Comparison of ENCODE assay signal across 8 mouse cellular contexts in the genomic region with DNA sequence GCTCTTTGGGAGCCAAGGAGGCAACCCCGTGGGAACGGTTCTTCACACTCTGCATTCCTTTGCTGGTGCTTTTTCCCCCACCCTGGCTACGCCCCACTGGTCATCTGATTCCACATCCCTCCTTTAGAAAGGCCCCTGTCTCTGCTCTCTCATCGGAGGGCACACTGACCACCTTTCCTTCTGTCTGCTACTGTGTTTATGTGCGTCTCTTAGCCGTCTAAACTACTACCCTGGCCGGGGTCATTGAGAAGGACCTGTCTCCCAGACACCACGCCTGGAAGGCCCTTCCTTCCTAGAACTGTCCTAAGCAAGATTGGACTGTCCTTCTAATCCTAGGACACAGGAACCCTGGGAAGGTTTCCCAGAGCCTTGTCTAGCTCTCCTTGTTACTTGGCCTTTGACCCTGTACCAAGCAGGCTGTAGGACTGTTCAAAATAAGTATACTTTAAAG. TPM values are rescaled to one million over a fixed set of nuclear protein-coding genes. Genes with fewer than 3 reads are reported as not detected.
A peak's percentile ranks its signal among the peaks of the same experiment; 100 is the strongest.
DNase-seq lines count a peak whose midpoint lies in the region; ATAC-seq and TF ChIP-seq lines count a peak whose summit lies in the region.

No protein-coding gene starts in this region.

- DNase-seq in liver, adult 2 months (ENCODE audit: extremely low read depth, low read depth, low spot score) = peak; percentile 18
- DNase-seq in liver = no peak
- DNase-seq in forebrain, embryonic 11.5 days (ENCODE audit: low spot score) = peak; percentile 60
- DNase-seq in mesoderm, embryonic 11.5 days (ENCODE audit: low read depth, low spot score) = peak; percentile 53
- DNase-seq in left cerebral cortex, adult 11 months (ENCODE audit: low spot score) = no peak
- no peak for DNase-seq in urinary bladder, postnatal 25 days (ENCODE audit: low spot score)
- DNase-seq in right cerebral cortex, adult 18-20 months = no peak

- H3K4me2 ChIP-seq in forebrain, embryonic 11.5 days (ENCODE audit: low read depth, low read length, severe bottlenecking) = peak overlapping the region; percentile 77
- H3K4me2 ChIP-seq in intestine, postnatal 0 days (replicated peaks; ENCODE audit: low read depth) = peak overlapping the region; percentile 97

- TF ChIP-seq POLR2A in liver, adult 2 months (IDR thresholded peaks at IDR 0.05; ENCODE audit: extremely low read depth, insufficient read depth, low read length) = no peak

- WGBS in liver, adult 2 months = 59% methylated on average over 8 of the region's 8 CpGs
- 6% methylated on average over 8 of the region's 8 CpGs for WGBS in forebrain, embryonic 11.5 days
- 23% methylated on average over 8 of the region's 8 CpGs for WGBS in intestine, postnatal 0 days

- peak overlapping the region; percentile 12; the same call in 1 of the 2 replicates for H3K27ac ChIP-seq in liver, adult 2 months (replicated peaks; ENCODE audit: insufficient read depth, low read depth, low read length)
- no peak overlapping the region for H3K27ac ChIP-seq in forebrain, embryonic 11.5 days (ENCODE audit: low read depth, low read length)
- H3K27ac ChIP-seq in intestine, postnatal 0 days (ENCODE audit: low read depth, low read length) = no peak overlapping the region

- ATAC-seq in forebrain, embryonic 11.5 days (replicated peaks; ENCODE audit: low FRiP score) = no peak
- no peak for ATAC-seq in intestine, postnatal 0 days

- H3K27me3 ChIP-seq in liver, adult 2 months (ENCODE audit: control insufficient read depth, insufficient read depth, low read length) = no peaks in the 10 kb centered on the region
- H3K27me3 ChIP-seq in forebrain, embryonic 11.5 days (ENCODE audit: control insufficient read depth, insufficient read depth, low read length) = no peaks in the 10 kb centered on the region
- H3K27me3 ChIP-seq in intestine, postnatal 0 days (replicated peaks; ENCODE audit: control insufficient read depth, insufficient read depth, low read length) = no peaks in the 10 kb centered on the region

- H3K4me3 ChIP-seq in liver, adult 2 months (ENCODE audit: insufficient read depth, low read depth, low read length) = peak overlapping the region; percentile 79; the same call in 1 of the 2 replicates
- H3K4me3 ChIP-seq in forebrain, embryonic 11.5 days (ENCODE audit: low read depth, low read length) = peak overlapping the region; percentile 91
- peak overlapping the region; percentile 90 for H3K4me3 ChIP-seq in intestine, postnatal 0 days (ENCODE audit: low read depth, low read length)

- H3K4me1 ChIP-seq in liver, adult 2 months (ENCODE audit: control insufficient read depth, insufficient read depth, low read length) = no peaks in the 10 kb centered on the region
- peaks cover 9% of the 10 kb centered on the region for H3K4me1 ChIP-seq in forebrain, embryonic 11.5 days (replicated peaks; ENCODE audit: control insufficient read depth, insufficient read depth, low read length)
- no peaks in the 10 kb centered on the region for H3K4me1 ChIP-seq in intestine, postnatal 0 days (replicated peaks; ENCODE audit: control insufficient read depth, insufficient read depth, low read length)

- no peak overlapping the region for H3K9ac ChIP-seq in liver, adult 2 months (ENCODE audit: low read depth, low read length)
- peak overlapping the region; percentile 99 for H3K9ac ChIP-seq in forebrain, embryonic 11.5 days (ENCODE audit: low read length)
- peak overlapping the region; percentile 67; the same call in 1 of the 2 replicates for H3K9ac ChIP-seq in intestine, postnatal 0 days (ENCODE audit: low read depth, low read length)

- no peaks in the 10 kb centered on the region for H3K9me3 ChIP-seq in forebrain, embryonic 11.5 days (ENCODE audit: control insufficient read depth, low read length)
- H3K9me3 ChIP-seq in intestine, postnatal 0 days (ENCODE audit: control insufficient read depth) = no peaks in the 10 kb centered on the region

- no peaks in the 10 kb centered on the region for H3K36me3 ChIP-seq in liver, adult 2 months (ENCODE audit: control insufficient read depth, insufficient read depth, low read length)
- no peaks in the 10 kb centered on the region for H3K36me3 ChIP-seq in forebrain, embryonic 11.5 days (ENCODE audit: control insufficient read depth, insufficient read depth, low read length)
- no peaks in the 10 kb centered on the region for H3K36me3 ChIP-seq in intestine, postnatal 0 days (ENCODE audit: control insufficient read depth, insufficient read depth)

- 0 out of 2 replicates have a peak, but pooled peaks cover 2% of the 10 kb centered on the region for H3K79me2 ChIP-seq in liver, adult 2 months (ENCODE audit: control insufficient read depth, insufficient read depth, low read length)

- TF ChIP-seq CTCF in liver, adult 2 months (IDR thresholded peaks at IDR 0.05; ENCODE audit: low read depth, low read length) = no peak
- no peak for TF ChIP-seq CTCF in intestine, postnatal 0 days (IDR thresholded peaks at IDR 0.05; ENCODE audit: low read depth)

RNA-seq across cellular contexts. Expression of a gene that starts 1.1 kb away (rescaled TPM):
- total RNA-seq in liver, adult 2 months (2014; rRNA removed) = 2.0 and 3.3 TPM in 2 replicates
- polyA plus RNA-seq in liver, adult 2 months (2012; rRNA removed) = 2.3 and 2.8 TPM in 2 replicates
- 36.8 and 39.3 TPM in 2 replicates for polyA plus RNA-seq in forebrain, embryonic 11.5 days (2014; fragmentation: Nextera tagmentation; extraction: Ambion mirVana)
- 4.4 and 5.5 TPM in 2 replicates for polyA plus RNA-seq in intestine, postnatal 0 days (2015; fragmentation: Nextera tagmentation; extraction: Ambion mirVana)

RNA-seq across cellular contexts. Expression of a gene that starts 42.3 kb away (rescaled TPM):
- total RNA-seq in liver, adult 2 months (2014; rRNA removed) = 6.2 and 7.1 TPM in 2 replicates
- polyA plus RNA-seq in liver, adult 2 months (2012; rRNA removed) = 2.0 and 3.6 TPM in 2 replicates
- 0.11 and 0.25 TPM in 2 replicates for polyA plus RNA-seq in forebrain, embryonic 11.5 days (2014; fragmentation: Nextera tagmentation; extraction: Ambion mirVana)
- polyA plus RNA-seq in intestine, postnatal 0 days (2015; fragmentation: Nextera tagmentation; extraction: Ambion mirVana) = 10.8 and 13.1 TPM in 2 replicates

RNA-seq across cellular contexts. Expression of a gene that starts 55.0 kb away (rescaled TPM):
- 5.7 and 7.0 TPM in 2 replicates for total RNA-seq in liver, adult 2 months (2014; rRNA removed)
- polyA plus RNA-seq in liver, adult 2 months (2012; rRNA removed) = 3.6 and 4.8 TPM in 2 replicates
- 7.4 TPM in 2 replicates for polyA plus RNA-seq in forebrain, embryonic 11.5 days (2014; fragmentation: Nextera tagmentation; extraction: Ambion mirVana)
- polyA plus RNA-seq in intestine, postnatal 0 days (2015; fragmentation: Nextera tagmentation; extraction: Ambion mirVana) = 14.2 and 15.0 TPM in 2 replicates

Comparison
In these comparisons a context has a peak if more than half of its experiments do, and no peak if none do; other contexts are left out.
1. DNase-seq: peak in liver, adult 2 months (single experiment), forebrain, embryonic 11.5 days (single experiment) and mesoderm, embryonic 11.5 days (single experiment); none in liver (single experiment), left cerebral cortex, adult 11 months (single experiment), urinary bladder, postnatal 25 days (single experiment) and right cerebral cortex, adult 18-20 months (single experiment).
2. Peak in every context shown above with its lines, with median percentiles within 50 percentile points of each other: H3K4me3 ChIP-seq.